8 mouse cellular contexts compared by ENCODE assay signal in genomic region chr19:57452492-57453217, GRCm38 (mm10). TPM values are rescaled to one million over a fixed set of nuclear protein-coding genes. Genes with fewer than 3 reads are reported as not detected.
DNase-seq lines count a peak whose midpoint lies in the region; ATAC-seq and TF ChIP-seq lines count a peak whose summit lies in the region.

Gene Trub1, plus strand, starts transcription at chr19:57452912.

- TF ChIP-seq POLR2A in bone marrow macrophage, adult 2 months (IDR thresholded peaks at IDR 0.05; ENCODE audit: borderline replicate concordance, low read depth, low read length), result no peak
- TF ChIP-seq POLR2A in embryonic fibroblast, embryonic 13.5 days (IDR thresholded peaks at IDR 0.05; ENCODE audit: low read depth, low read length), result peak; percentile 97

- no peaks in the 10 kb centered on the region for H3K36me3 ChIP-seq in kidney, embryonic 14.5 days (ENCODE audit: control insufficient read depth, insufficient read depth, low read length)
- no peaks in the 10 kb centered on the region for H3K36me3 ChIP-seq in limb, embryonic 15.5 days

- H3K27me3 ChIP-seq in kidney, embryonic 14.5 days (ENCODE audit: control insufficient read depth, insufficient read depth, low read length), result no peaks in the 10 kb centered on the region
- H3K27me3 ChIP-seq in limb, embryonic 15.5 days, result no peaks in the 10 kb centered on the region

- peak within 1 kb of the TSS; percentile 87 for H3K9ac ChIP-seq in kidney, embryonic 14.5 days (ENCODE audit: low read depth, low read length)
- H3K9ac ChIP-seq in limb, embryonic 15.5 days, result peak within 1 kb of the TSS; percentile 77

- DNase-seq in B cell, adult 2 months, result peak; percentile 83 to 84
- peak; percentile 73 to 85 for DNase-seq in heart, adult 9 months (ENCODE audit: low spot score in 2 of 2)
- DNase-seq in monocyte, adult 2 months (ENCODE audit: low read depth in 1 of 2, low spot score in 2 of 2), result peak; percentile 33 to 59
- peak; percentile 78 to 82 for DNase-seq in spleen, postnatal 36 days (ENCODE audit: low spot score in 2 of 2)

- H3K9me3 ChIP-seq in kidney, embryonic 14.5 days (ENCODE audit: control insufficient read depth, low read length), result peaks cover 3% of the 10 kb centered on the region; the same call in 1 of the 2 replicates
- H3K9me3 ChIP-seq in limb, embryonic 15.5 days, result no peaks in the 10 kb centered on the region

- H3K27ac ChIP-seq in bone marrow macrophage, adult 2 months (ENCODE audit: insufficient read depth, low read depth, low read length), result peak within 1 kb of the TSS; percentile 3; the same call in 1 of the 2 replicates
- H3K27ac ChIP-seq in embryonic fibroblast, embryonic 13.5 days (ENCODE audit: insufficient read depth, low read length), result no peak within 1 kb of the TSS
- no peak within 1 kb of the TSS; the same call in 1 of the 2 replicates for H3K27ac ChIP-seq in kidney, embryonic 14.5 days (ENCODE audit: low read depth, low read length)
- peak within 1 kb of the TSS; percentile 47; the same call in 1 of the 2 replicates for H3K27ac ChIP-seq in limb, embryonic 15.5 days

- ATAC-seq in kidney, embryonic 14.5 days (ENCODE audit: low FRiP score, low TSS enrichment), result peak; percentile 98
- peak; percentile 95 for ATAC-seq in limb, embryonic 15.5 days (ENCODE audit: insufficient number of reproducible peaks, low FRiP score, low TSS enrichment, low read depth)

- no peak for TF ChIP-seq CTCF in bone marrow macrophage, adult 2 months (IDR thresholded peaks at IDR 0.05; ENCODE audit: low read depth, low read length)
- no peak for TF ChIP-seq CTCF in embryonic fibroblast, embryonic 13.5 days (IDR thresholded peaks at IDR 0.05; ENCODE audit: borderline replicate concordance, insufficient read depth, low read length)

- WGBS in kidney, embryonic 14.5 days, result 4% methylated on average over 26 of the region's 26 CpGs
- WGBS in limb, embryonic 15.5 days, result 5% methylated on average over 26 of the region's 26 CpGs

- peak within 1 kb of the TSS; percentile 92 for H3K4me3 ChIP-seq in bone marrow macrophage, adult 2 months (ENCODE audit: insufficient read depth, low read length)
- H3K4me3 ChIP-seq in embryonic fibroblast, embryonic 13.5 days (ENCODE audit: insufficient read depth, low read length), result peak within 1 kb of the TSS; percentile 66
- peak within 1 kb of the TSS; percentile 78 for H3K4me3 ChIP-seq in kidney, embryonic 14.5 days (ENCODE audit: low read length)
- H3K4me3 ChIP-seq in limb, embryonic 15.5 days, result peak within 1 kb of the TSS; percentile 81

- peaks cover 5% of the 10 kb centered on the region; the same call in 1 of the 2 replicates for H3K4me1 ChIP-seq in bone marrow macrophage, adult 2 months (ENCODE audit: control insufficient read depth, insufficient read depth, low read length)
- peaks cover 3% of the 10 kb centered on the region; the same call in 1 of the 2 replicates for H3K4me1 ChIP-seq in embryonic fibroblast, embryonic 13.5 days (ENCODE audit: control insufficient read depth, insufficient read depth, low read length)
- H3K4me1 ChIP-seq in kidney, embryonic 14.5 days (ENCODE audit: control insufficient read depth, insufficient read depth, low read length), result peaks cover 10% of the 10 kb centered on the region; the same call in 1 of the 2 replicates
- H3K4me1 ChIP-seq in limb, embryonic 15.5 days, result peaks cover 10% of the 10 kb centered on the region

- H3K4me2 ChIP-seq in kidney, embryonic 14.5 days (replicated peaks; ENCODE audit: low read depth, low read length), result peak within 1 kb of the TSS; percentile 70
- H3K4me2 ChIP-seq in limb, embryonic 15.5 days, result peak within 1 kb of the TSS; percentile 51

RNA-seq across cellular contexts. Expression of gene Trub1, which starts in this region (rescaled TPM):
- polyA plus RNA-seq in bone marrow macrophage, adult 2 months (2012; ENCODE audit: insufficient read depth, insufficient read length, missing spikeins), result 4.8 and 8.8 TPM in 2 replicates
- polyA plus RNA-seq in embryonic fibroblast, embryonic 13.5 days (2011; ENCODE audit: insufficient read length, low read depth, missing spikeins), result 11.8 and 14.5 TPM in 2 replicates
- polyA plus RNA-seq in kidney, embryonic 14.5 days (2014; fragmentation: Nextera tagmentation; extraction: Ambion mirVana), result 23.4 and 33.9 TPM in 2 replicates
- 24.0 and 24.7 TPM in 2 replicates for polyA plus RNA-seq in limb, embryonic 15.5 days (2015; fragmentation: Nextera tagmentation; extraction: Ambion mirVana)

Comparison
In these comparisons a context has a peak if more than half of its experiments do, and no peak if none do; other contexts are left out.
1. H3K27ac ChIP-seq: peak in bone marrow macrophage, adult 2 months (single experiment) and limb, embryonic 15.5 days (single experiment); none in embryonic fibroblast, embryonic 13.5 days (single experiment) and kidney, embryonic 14.5 days (single experiment).
2. Peak in every context shown above with its lines, with median percentiles within 50 percentile points of each other: DNase-seq and H3K4me3 ChIP-seq.